In the genomic region with DNA sequence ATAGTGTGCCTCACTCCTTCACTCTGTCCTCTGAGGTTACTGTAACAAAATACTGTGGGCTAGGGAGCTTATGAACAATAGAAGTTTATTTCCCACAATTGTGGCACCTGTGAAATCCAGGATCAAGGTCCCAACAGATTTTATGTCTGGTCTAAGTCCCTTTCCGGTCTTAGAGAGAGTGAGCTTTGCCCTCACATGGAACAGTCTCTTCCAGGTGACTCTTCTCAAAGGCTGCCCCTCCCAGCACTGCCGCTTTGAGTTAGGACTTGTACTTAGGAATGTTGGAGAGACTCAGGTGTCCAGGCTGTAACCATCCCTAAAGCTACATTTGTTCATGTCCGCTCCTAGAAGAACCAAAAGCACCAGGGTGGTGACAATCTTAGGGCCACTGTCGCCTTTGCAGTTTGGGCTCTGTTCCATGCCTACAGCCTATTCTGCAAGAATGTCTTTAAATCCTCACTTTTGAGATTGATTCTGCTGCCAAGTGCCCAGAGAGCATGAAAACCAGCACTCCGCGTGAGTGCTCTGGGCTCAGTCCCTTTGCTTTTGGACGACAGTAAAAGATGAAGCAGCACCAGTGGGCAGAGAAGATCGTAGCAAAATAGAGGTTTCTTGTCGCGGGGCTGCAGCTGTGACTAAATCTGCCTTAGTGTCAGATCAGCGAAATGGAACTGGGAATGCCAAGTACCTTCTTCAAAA, we compare ENCODE assay signal across 25 mouse cellular contexts.
DNase-seq lines count a peak whose midpoint lies in the region; ATAC-seq and TF ChIP-seq lines count a peak whose summit lies in the region.
"Had no signal": no experiment of that assay in that cellular context is flagged by ENCODE, and none has a peak within 500 bp of the region (broad histone marks: within the 10 kb centered on the region; RNA-seq: fewer than 3 reads in every experiment).

No protein-coding gene starts in this region.

- H3K36me3 ChIP-seq in intestine, postnatal 0 days (ENCODE audit: control insufficient read depth, insufficient read depth), result peaks cover 67% of the 10 kb centered on the region

- H3K4me3 ChIP-seq in cerebellum, adult 2 months (replicated peaks; ENCODE audit: insufficient read depth, low read depth, low read length), result no peak overlapping the region
- no peak overlapping the region for H3K4me3 ChIP-seq in intestine, postnatal 0 days (ENCODE audit: low read depth, low read length)
- H3K4me3 ChIP-seq: embryonic facial prominence, embryonic 15.5 days; kidney, embryonic 15.5 days; left cerebral cortex, adult 2 months; liver, embryonic 13.5 days; megakaryocyte, embryonic 14.5 days; midbrain, embryonic 13.5 days had no signal

- no peak overlapping the region for H3K9ac ChIP-seq in intestine, postnatal 0 days (ENCODE audit: low read depth, low read length)
- H3K9ac ChIP-seq: embryonic facial prominence, embryonic 15.5 days; kidney, embryonic 15.5 days; liver, embryonic 13.5 days; midbrain, embryonic 13.5 days had no signal

- peak overlapping the region; percentile 68 for H3K27ac ChIP-seq in cerebellum, adult 2 months (ENCODE audit: insufficient read depth, low read length)
- H3K27ac ChIP-seq in intestine, postnatal 0 days (ENCODE audit: low read depth, low read length), result no peak overlapping the region
- H3K27ac ChIP-seq: embryonic facial prominence, embryonic 15.5 days; kidney, embryonic 15.5 days; left cerebral cortex, adult 2 months; liver, embryonic 13.5 days; midbrain, embryonic 13.5 days; stomach, postnatal 0 days had no signal

- ATAC-seq in cerebellum, adult (ENCODE audit: insufficient number of reproducible peaks, low FRiP score, low TSS enrichment), result 0 out of 2 replicates have a peak, but pooled peaks have one; percentile 18
- peak; percentile 64 for ATAC-seq in intestine, postnatal 0 days
- ATAC-seq: hindbrain, embryonic 16.5 days; midbrain, embryonic 13.5 days had no signal

- no peak overlapping the region for H3K4me2 ChIP-seq in intestine, postnatal 0 days (replicated peaks; ENCODE audit: low read depth)
- H3K4me2 ChIP-seq: embryonic facial prominence, embryonic 15.5 days; heart, embryonic 11.5 days; kidney, embryonic 15.5 days; liver, embryonic 13.5 days; midbrain, embryonic 13.5 days had no signal

- 41% methylated on average over 11 of the region's 11 CpGs for WGBS in cerebellum, adult 2 months
- WGBS in intestine, postnatal 0 days, result 86% methylated on average over 11 of the region's 11 CpGs

- no peak for TF ChIP-seq POLR2A in cerebellum, adult 2 months (IDR thresholded peaks at IDR 0.05; ENCODE audit: borderline replicate concordance, insufficient read depth, low read length)

- DNase-seq in cerebellum, postnatal 4 days (ENCODE audit: low spot score in 2 of 2), result no peak
- DNase-seq in kidney, adult 8-10 months, result peak; percentile 23 to 31
- no peak for DNase-seq in kidney, postnatal 14 days
- peak; percentile 54 to 56 for DNase-seq in cerebellum, adult 2 months
- DNase-seq in gastrocnemius, postnatal 25 days, result no peak
- DNase-seq in ovary, postnatal 14 days (ENCODE audit: low spot score), result no peak
- DNase-seq: adrenal gland, postnatal 10 days; embryo, embryonic 11 days; gastrocnemius, postnatal 10 days; layer of hippocampus, adult 9-11 months; liver, embryonic 13.5 days; lung, adult 2 months; right cerebral cortex, postnatal 14 days; thymus, adult 2 months; thymus, postnatal 4 days had no signal

- TF ChIP-seq CTCF in cerebellum, adult 2 months (IDR thresholded peaks at IDR 0.05; ENCODE audit: borderline replicate concordance, insufficient read depth, low read depth, low read length), result no peak
- no peak for TF ChIP-seq CTCF in intestine, postnatal 0 days (IDR thresholded peaks at IDR 0.05; ENCODE audit: low read depth)

- H3K9me3 ChIP-seq in intestine, postnatal 0 days (ENCODE audit: control insufficient read depth), result no peaks in the 10 kb centered on the region
- H3K9me3 ChIP-seq: embryonic facial prominence, embryonic 15.5 days; kidney, embryonic 15.5 days; liver, embryonic 13.5 days; megakaryocyte, embryonic 14.5 days; midbrain, embryonic 13.5 days had no signal

- peaks cover 29% of the 10 kb centered on the region for H3K4me1 ChIP-seq in cerebellum, adult 2 months (ENCODE audit: control insufficient read depth, insufficient read depth, low read length)
- H3K4me1 ChIP-seq in intestine, postnatal 0 days (replicated peaks; ENCODE audit: control insufficient read depth, insufficient read depth, low read length), result no peaks in the 10 kb centered on the region; the same call in 1 of the 2 replicates
- H3K4me1 ChIP-seq: embryonic facial prominence, embryonic 15.5 days; liver, embryonic 13.5 days; midbrain, embryonic 13.5 days had no signal

- H3K27me3 ChIP-seq in cerebellum, adult 2 months (ENCODE audit: control insufficient read depth, insufficient read depth, low read length), result no peaks in the 10 kb centered on the region
- no peaks in the 10 kb centered on the region for H3K27me3 ChIP-seq in intestine, postnatal 0 days (replicated peaks; ENCODE audit: control insufficient read depth, insufficient read depth, low read length)
- H3K27me3 ChIP-seq: embryonic facial prominence, embryonic 15.5 days; kidney, embryonic 15.5 days; liver, embryonic 13.5 days; megakaryocyte, embryonic 14.5 days; midbrain, embryonic 13.5 days had no signal

Comparison
In these comparisons a context has a peak if more than half of its experiments do, and no peak if none do; other contexts are left out.
1. DNase-seq: peak in kidney, adult 8-10 months (2 of 2) and cerebellum, adult 2 months (2 of 2); none in cerebellum, postnatal 4 days (0 of 2), kidney, postnatal 14 days (single experiment), gastrocnemius, postnatal 25 days (single experiment) and ovary, postnatal 14 days (single experiment).